Comparison of ENCODE assay signal across 12 mouse cellular contexts in the genomic region with DNA sequence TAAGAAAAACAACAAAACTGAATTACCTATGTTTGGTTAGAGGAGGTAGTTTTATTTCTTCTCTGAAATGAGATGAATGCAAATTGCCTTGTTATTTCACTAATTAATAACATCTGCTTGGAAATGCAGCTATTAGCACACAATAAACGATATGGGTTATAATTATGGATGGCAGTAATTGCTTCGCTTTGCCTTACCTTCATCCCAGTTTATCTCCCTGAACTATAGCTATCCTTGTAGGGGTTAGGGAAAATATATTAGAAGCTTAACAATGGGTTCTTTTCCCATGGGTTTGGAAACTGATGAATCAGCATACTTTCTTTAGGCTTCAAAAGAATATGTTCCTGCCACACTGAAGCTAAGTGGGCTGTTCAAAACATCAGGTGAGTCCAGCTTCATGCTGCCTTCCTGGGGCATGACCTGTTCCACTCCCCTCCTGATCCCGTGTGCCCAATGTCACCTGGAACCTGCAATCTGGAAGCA.
"Had no signal": no experiment of that assay in that cellular context is flagged by ENCODE, and none has a peak within 500 bp of the region (broad histone marks: within the 10 kb centered on the region; RNA-seq: fewer than 3 reads in every experiment).

No protein-coding gene starts in this region.

- H3K9me3 ChIP-seq: hindbrain, embryonic 13.5 days; limb, embryonic 15.5 days; lung, embryonic 15.5 days; midbrain, embryonic 10.5 days had no signal

- H3K9ac ChIP-seq: hindbrain, embryonic 13.5 days; limb, embryonic 15.5 days; lung, embryonic 15.5 days had no signal

- H3K27me3 ChIP-seq: hindbrain, embryonic 13.5 days; limb, embryonic 15.5 days; lung, embryonic 15.5 days had no signal

- H3K4me1 ChIP-seq: hindbrain, embryonic 13.5 days; limb, embryonic 15.5 days; midbrain, embryonic 10.5 days had no signal

- H3K36me3 ChIP-seq: hindbrain, embryonic 13.5 days; limb, embryonic 15.5 days; lung, embryonic 15.5 days; midbrain, embryonic 10.5 days had no signal

- H3K4me2 ChIP-seq: hindbrain, embryonic 13.5 days; limb, embryonic 15.5 days; lung, embryonic 15.5 days had no signal

- H3K27ac ChIP-seq: hindbrain, embryonic 13.5 days; hindbrain, postnatal 0 days; kidney, postnatal 0 days; limb, embryonic 15.5 days; lung, embryonic 15.5 days; midbrain, embryonic 10.5 days had no signal

- H3K4me3 ChIP-seq: hindbrain, embryonic 13.5 days; limb, embryonic 15.5 days; lung, embryonic 15.5 days; midbrain, embryonic 10.5 days; myocyte had no signal

- DNase-seq: layer of hippocampus, adult 9-11 months; layer of hippocampus, postnatal 36 days; midbrain, embryonic 14.5 days; retina, postnatal 1 day; thymus, postnatal 4 days had no signal

- ATAC-seq: hindbrain, postnatal 0 days had no signal
